Mouse (Mus musculus): ENCODE measurements around the gene Hnrnpll. TPM values are rescaled to one million over a fixed set of nuclear protein-coding genes. Genes with fewer than 3 reads are reported as not detected.
"Not testable (repeated sequence)": the region's sequence is repeated elsewhere in the genome, so short reads cannot be mapped to it uniquely, and the experiment has no call there.

Hnrnpll gene
- total RNA-seq, 2 experiments from 2014 or later: 59.8 to 59.9 TPM

GRCm38 (mm10) chr17:80003851-80004250 lies 58.3 kb downstream of the Hnrnpll start:
- not testable (repeated sequence) for DNase-seq (ENCODE audit: low spot score in 2 of 2)

GRCm38 (mm10) chr17:80002385-80002852 lies 59.7 kb downstream of the Hnrnpll start:
- no peak for DNase-seq (ENCODE audit: low spot score in 2 of 2)

GRCm38 (mm10) chr17:79999631-80000030 lies 62.5 kb downstream of the Hnrnpll start:
- no peak for DNase-seq (ENCODE audit: low spot score in 2 of 2)

DNA sequence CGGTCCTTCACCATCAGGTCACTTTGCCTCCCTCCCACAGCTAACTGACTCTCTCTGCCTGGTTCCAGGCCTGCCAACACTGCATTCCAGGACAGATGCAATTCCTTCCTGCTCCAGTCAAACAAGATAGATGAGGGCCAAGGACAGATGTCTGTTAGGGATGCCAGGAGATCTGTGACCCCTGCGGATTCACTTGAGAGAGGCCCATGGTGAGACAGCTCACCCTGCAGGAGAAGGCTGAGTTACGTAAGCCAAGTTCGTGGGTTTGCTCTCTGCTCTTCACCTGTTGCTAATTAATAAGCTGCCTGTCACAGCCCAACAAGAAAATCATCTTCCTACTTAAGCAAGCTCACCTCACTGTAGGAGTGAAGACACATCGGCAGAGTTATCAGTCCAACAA lies 63.1 kb downstream of the Hnrnpll start:
- DNase-seq (ENCODE audit: low spot score in 2 of 2): no peak

GRCm38 (mm10) chr17:79995091-79995691 lies 66.9 kb downstream of the Hnrnpll start:
- DNase-seq (ENCODE audit: low spot score in 2 of 2): no peak

GRCm38 (mm10) chr17:79992114-79992513 lies 70.0 kb downstream of the Hnrnpll start:
- no peak for DNase-seq (ENCODE audit: low spot score in 2 of 2)

- DNase-seq (ENCODE audit: low spot score in 2 of 2): no peak
Measured at GRCm38 (mm10) chr17:79991166-79991958, 70.8 kb downstream of the Hnrnpll start.

DNA sequence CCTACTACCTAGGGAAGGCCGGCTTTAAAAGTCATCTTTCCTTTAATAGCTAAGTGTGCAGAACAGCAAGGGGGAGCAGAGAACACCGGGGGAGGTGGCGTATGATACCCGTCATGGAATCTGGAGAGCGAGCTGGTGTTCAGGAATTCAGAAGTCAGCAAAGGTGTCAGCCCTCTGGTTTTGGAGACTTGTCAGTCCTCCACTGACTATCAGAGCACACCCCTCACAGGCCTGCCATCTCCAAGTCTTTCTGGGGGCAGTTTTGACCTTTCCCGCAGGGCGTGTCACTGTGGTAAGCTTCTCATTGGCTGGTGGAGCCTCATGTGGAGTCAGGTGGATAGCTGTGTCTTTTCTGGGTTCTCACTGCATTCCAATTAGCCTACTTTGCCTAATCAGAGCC lies 72.0 kb downstream of the Hnrnpll start:
- DNase-seq (ENCODE audit: low spot score in 2 of 2): no peak

- DNase-seq (ENCODE audit: low spot score in 2 of 2): no peak
Measured at GRCm38 (mm10) chr17:79984450-79984849, 77.7 kb downstream of the Hnrnpll start.

- no peak for DNase-seq (ENCODE audit: low spot score in 2 of 2)
Measured at GRCm38 (mm10) chr17:79982955-79983529, 79.1 kb downstream of the Hnrnpll start.

DNA sequence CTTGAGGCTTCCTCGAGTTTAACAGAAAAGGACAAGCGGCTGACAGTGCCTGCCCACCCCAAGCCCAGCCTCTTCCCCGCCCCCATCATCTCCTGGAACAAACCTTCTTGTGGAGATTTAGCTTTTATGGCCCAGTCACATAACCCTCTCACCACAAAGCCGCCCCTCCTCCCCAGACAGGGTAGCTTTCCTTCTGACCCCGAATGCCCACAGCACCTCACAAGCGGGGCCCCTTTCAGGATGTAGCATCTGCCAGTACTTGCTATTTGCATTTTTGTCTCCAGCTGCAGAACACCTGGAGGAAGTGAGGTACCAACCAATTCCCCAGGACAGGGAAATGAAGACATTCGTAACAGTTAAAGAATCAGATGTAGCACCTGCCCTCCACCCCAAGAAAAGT lies 79.6 kb downstream of the Hnrnpll start:
- no peak for DNase-seq (ENCODE audit: low spot score in 2 of 2)

- DNase-seq (ENCODE audit: low spot score in 2 of 2): no peak
Measured at GRCm38 (mm10) chr17:79981758-79982481, 80.2 kb downstream of the Hnrnpll start.

GRCm38 (mm10) chr17:79981348-79981747 lies 80.8 kb downstream of the Hnrnpll start:
- no peak for DNase-seq (ENCODE audit: low spot score in 2 of 2)

DNA sequence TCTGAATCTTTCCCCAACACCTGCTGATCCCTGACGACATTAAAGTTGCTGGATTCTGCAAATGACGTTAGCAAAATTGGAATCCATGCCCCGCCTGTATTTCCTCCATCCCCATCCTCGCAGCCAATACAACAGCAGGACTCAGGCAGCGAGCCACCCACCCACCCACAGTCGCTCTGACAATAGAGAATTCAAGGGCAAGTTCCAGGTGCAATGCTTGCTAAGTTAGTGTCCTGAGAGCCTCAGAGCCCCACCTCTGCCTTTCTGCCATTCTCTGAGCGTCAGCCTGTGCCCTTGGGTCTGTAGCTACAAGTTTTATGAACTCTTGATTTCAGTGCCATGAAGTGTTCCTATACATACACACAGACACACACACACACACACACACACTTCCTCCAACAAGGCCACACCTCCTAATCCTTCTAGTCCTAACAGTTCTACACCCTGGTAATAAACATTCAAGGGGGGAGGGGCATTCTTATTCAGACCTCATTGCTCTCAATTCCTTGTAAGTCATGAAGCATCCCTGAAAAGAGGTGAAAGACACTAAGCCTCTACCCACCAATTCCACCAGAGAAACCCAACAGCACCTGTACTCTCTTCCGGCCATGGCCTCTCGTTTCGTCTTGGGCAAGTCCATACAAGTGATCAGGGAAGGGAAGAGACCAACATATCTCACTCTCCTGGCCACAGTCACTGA lies 81.6 kb downstream of the Hnrnpll start:
- DNase-seq (ENCODE audit: low spot score in 2 of 2): no peak

Other genes with a start within 250 kb of the Hnrnpll start
- gene Atl2, start 166.2 kb downstream of the Hnrnpll start, total RNA-seq (2021): 10 to 100 TPM; 49.9 to 56.0 TPM
- 1 to 10 TPM; 3.2 to 6.1 TPM for gene Galm, start 65.1 kb upstream of the Hnrnpll start, total RNA-seq (2021)
- 100 to 1,000 TPM; 125 to 128 TPM for gene Srsf7, start 145.0 kb upstream of the Hnrnpll start, total RNA-seq (2021)
- under 1 TPM; 0.12 to 0.30 TPM for gene Ttc39d, start 145.1 kb upstream of the Hnrnpll start, total RNA-seq (2021)
- 1 to 10 TPM; 6.1 to 6.4 TPM for gene Gemin6, start 162.1 kb upstream of the Hnrnpll start, total RNA-seq (2021)
- 10 to 100 TPM; 16.0 to 18.3 TPM for gene Morn2, start 227.9 kb upstream of the Hnrnpll start, total RNA-seq (2021)
- gene Dhx57, start 228.1 kb upstream of the Hnrnpll start, total RNA-seq (2021): 10 to 100 TPM; 34.4 to 34.7 TPM
- 1 to 10 TPM; 2.4 to 2.9 TPM for gene Arhgef33, start 245.1 kb upstream of the Hnrnpll start, total RNA-seq (2021)